Mouse (Mus musculus): ENCODE measurements around the gene Eif2b4.

GRCm38 (mm10) chr5:31201042-31201741 lies 8.0 kb upstream of the Eif2b4 start:
- TF ChIP-seq POLR2A (IDR thresholded peaks at IDR 0.05; ENCODE audit: insufficient read length, low read depth) (no peak), TCF12 (IDR thresholded peaks at IDR 0.05; ENCODE audit: insufficient read depth, poor library complexity, severe bottlenecking) (no peak), E2F4 (IDR thresholded peaks at IDR 0.05; ENCODE audit: insufficient read depth) (no peak), USF1 (IDR thresholded peaks at IDR 0.05; ENCODE audit: low read depth) (no peak), CEBPB (IDR thresholded peaks at IDR 0.05; ENCODE audit: insufficient read depth, poor library complexity, severe bottlenecking) (no peak), MAX (IDR thresholded peaks at IDR 0.05; ENCODE audit: low read depth) (no peak), MYOD1 (IDR thresholded peaks at IDR 0.05; ENCODE audit: control insufficient read depth in 1 of 3, insufficient read length in 2 of 3, low read depth in 2 of 3) (no peak), SRF (IDR thresholded peaks at IDR 0.05; ENCODE audit: control insufficient read depth, insufficient read length, low read depth) (no peak), POLR2AphosphoS2 (IDR thresholded peaks at IDR 0.05; ENCODE audit: insufficient read length, low read depth) (peak; percentile 54), MYOG (IDR thresholded peaks at IDR 0.05; ENCODE audit: control insufficient read depth in 1 of 3, insufficient read depth in 1 of 3, insufficient read length in 2 of 3, low read depth in 2 of 3) (no peak), TCF3 (IDR thresholded peaks at IDR 0.05; ENCODE audit: insufficient read length, low read depth) (no peak)

Measured in myocyte (in vitro differentiated cells).